Mouse (Mus musculus) CD4-positive, CD25-positive, alpha-beta regulatory T cell, adult 4 months (primary cell): ENCODE measurements at regions not wholly inside any gene's neighbourhood (a gene's known extent, or its start where the extent isn't known, plus 50 kb on each side); places are given as distances from the start of the nearest gene placed in this dataset.
A peak's percentile ranks its signal among the peaks of the same experiment; 100 is the strongest.

Experiments used
- ATAC-seq: one replicate; pipeline ENCODE4 v1.8.0; 2017

- ATAC-seq, result peak; percentile 82
These were observed 195.5 kb upstream of the Prdm1 start for GRCm38 (mm10) chr10:44723845-44724244.

- no peak for ATAC-seq
These were observed 195.0 kb upstream of the Prdm1 start for GRCm38 (mm10) chr10:44723321-44723720.

- ATAC-seq, result no peak
These were observed 193.4 kb upstream of the Prdm1 start for GRCm38 (mm10) chr10:44721670-44722069.

- ATAC-seq, result no peak
These were observed 188.3 kb upstream of the Prdm1 start for GRCm38 (mm10) chr10:44716612-44717011.

GRCm38 (mm10) chr10:44715902-44716301, 187.6 kb upstream of the Prdm1 start:
- peak; percentile 65 for ATAC-seq

- peak; percentile 58 for ATAC-seq
These were observed 180.5 kb upstream of the Prdm1 start for GRCm38 (mm10) chr10:44708830-44709229.

- peak; percentile 74 for ATAC-seq
These were observed 175.8 kb upstream of the Prdm1 start for GRCm38 (mm10) chr10:44704143-44704542.

- no peak for ATAC-seq
These were observed 173.8 kb upstream of the Prdm1 start for GRCm38 (mm10) chr10:44702108-44702507.

GRCm38 (mm10) chr10:44699988-44700537, 171.8 kb upstream of the Prdm1 start:
- ATAC-seq, result no peak

- no peak for ATAC-seq
These were observed 169.7 kb upstream of the Prdm1 start for GRCm38 (mm10) chr10:44697966-44698365.

- ATAC-seq, result no peak
These were observed 168.7 kb upstream of the Prdm1 start for GRCm38 (mm10) chr10:44696973-44697372.

GRCm38 (mm10) chr10:44691590-44692327, 163.5 kb upstream of the Prdm1 start:
- ATAC-seq, result no peak

- ATAC-seq, result no peak
These were observed 160.3 kb upstream of the Prdm1 start for GRCm38 (mm10) chr10:44688555-44688954.

GRCm38 (mm10) chr10:44686055-44686454, 157.8 kb upstream of the Prdm1 start:
- no peak for ATAC-seq

GRCm38 (mm10) chr10:44685215-44685614, 156.9 kb upstream of the Prdm1 start:
- no peak for ATAC-seq

- ATAC-seq, result peak; percentile 75
These were observed 148.2 kb upstream of the Prdm1 start for GRCm38 (mm10) chr10:44676506-44676905.

GRCm38 (mm10) chr10:44665509-44666144, 137.3 kb upstream of the Prdm1 start:
- ATAC-seq, result no peak

- ATAC-seq, result no peak
These were observed 131.2 kb upstream of the Prdm1 start for GRCm38 (mm10) chr10:44659499-44659898.

- no peak for ATAC-seq
These were observed 125.5 kb upstream of the Prdm1 start for GRCm38 (mm10) chr10:44653761-44654160.

GRCm38 (mm10) chr10:44647021-44647420, 118.7 kb upstream of the Prdm1 start:
- ATAC-seq, result no peak

- no peak for ATAC-seq
These were observed 118.3 kb upstream of the Prdm1 start for GRCm38 (mm10) chr10:44646615-44647014.

GRCm38 (mm10) chr10:44641616-44642015, 113.3 kb upstream of the Prdm1 start:
- no peak for ATAC-seq

- no peak for ATAC-seq
These were observed 112.3 kb upstream of the Prdm1 start for GRCm38 (mm10) chr10:44640620-44641019.

GRCm38 (mm10) chr10:44638678-44639077, 110.4 kb upstream of the Prdm1 start:
- no peak for ATAC-seq
